Mouse (Mus musculus) erythroblast, embryonic 14.5 days (primary cell): ENCODE measurements around the gene Whrn.

Experiments
- GATA1 ChIP-seq: IDR thresholded peaks from 2 replicates; pipeline ENCODE4 v1.6.1; 2012; ENCODE audit warnings: low read length, inconsistent platforms, mixed read lengths
- TAL1 ChIP-seq: IDR thresholded peaks from 3 replicates; pipeline ENCODE4 v1.6.1; 2012; ENCODE audit warnings: low read length, inconsistent platforms, mixed read lengths

DNA sequence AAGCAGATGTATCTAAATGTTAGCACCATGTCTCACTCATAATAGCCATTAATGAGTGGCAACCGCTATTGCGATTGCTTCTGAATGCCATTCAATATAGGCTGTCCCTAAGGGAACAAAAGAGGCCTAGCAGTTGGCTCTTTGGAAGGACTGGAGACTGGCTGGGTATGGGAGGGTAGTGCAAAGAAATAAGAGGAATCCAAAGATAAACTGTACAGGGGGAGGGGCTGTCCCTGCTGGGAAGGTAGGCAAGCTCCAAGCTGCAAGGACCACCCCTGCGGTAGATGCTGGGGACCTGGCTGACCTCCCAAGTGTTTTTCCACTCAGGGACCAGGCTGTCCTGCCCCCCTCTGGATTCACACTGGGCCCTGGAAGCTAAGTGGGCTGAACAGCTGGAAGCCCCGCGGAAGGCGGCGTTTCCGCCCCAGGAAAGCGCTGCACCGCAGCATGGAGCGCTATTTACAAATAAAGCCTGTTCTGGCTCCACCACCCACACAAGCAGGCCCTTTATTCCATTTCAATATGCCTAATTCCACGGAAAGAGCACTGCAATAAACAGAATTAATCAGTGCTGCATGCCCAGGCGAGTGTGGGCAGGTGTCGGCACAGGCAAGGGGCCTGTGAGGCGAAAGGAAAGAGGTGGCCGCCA is 36.5 kb downstream of the Whrn start:
- TF ChIP-seq GATA1 (no peak), TAL1 (no peak)
